Mouse (Mus musculus): ENCODE data around the gene Por.

Gene Por

GRCm38 (mm10) chr5:135701601-135702000, 31.8 kb downstream of the Por start:
- in situ Hi-C loops (cut with MboI, MseI): loop anchor here (10.0 kb wide), 1 partner anchor 1593 kb away; the partner anchor contains the start of gene Ufsp1

GRCm38 (mm10) chr5:135702190-135702589, 32.4 kb downstream of the Por start:
- in situ Hi-C loops (cut with MboI, MseI): loop anchor here (10.0 kb wide), 1 partner anchor 1593 kb away; the partner anchor contains the start of gene Ufsp1

DNA sequence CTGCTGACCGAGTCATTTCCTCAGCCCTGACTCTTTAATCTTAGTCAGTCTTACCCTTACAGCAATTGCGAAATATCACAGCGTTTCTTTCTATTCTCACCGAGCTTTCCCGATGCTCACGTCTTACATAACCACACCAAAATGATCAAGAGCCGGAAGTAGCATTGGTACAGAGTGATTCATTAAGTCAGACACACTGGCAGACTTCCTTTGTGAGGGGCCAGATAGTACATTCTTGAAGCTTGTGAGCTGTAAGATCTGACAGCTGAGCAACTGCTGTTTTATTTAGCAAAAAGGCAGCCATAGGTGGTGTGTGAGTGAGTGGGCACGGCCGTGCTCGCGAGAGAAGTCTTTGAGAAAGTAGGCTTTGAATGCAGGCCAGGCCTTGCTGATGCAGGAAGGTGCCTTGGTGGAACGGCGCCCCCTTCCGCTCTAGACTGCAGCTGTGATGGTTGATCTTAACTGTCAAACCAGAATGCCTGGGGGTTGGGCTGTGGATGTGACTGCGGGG, 32.9 kb downstream of the Por start:
- in situ Hi-C loops (cut with MboI, MseI): loop anchor here (10.0 kb wide), 1 partner anchor 1592 kb away; the partner anchor contains the start of gene Ufsp1

DNA sequence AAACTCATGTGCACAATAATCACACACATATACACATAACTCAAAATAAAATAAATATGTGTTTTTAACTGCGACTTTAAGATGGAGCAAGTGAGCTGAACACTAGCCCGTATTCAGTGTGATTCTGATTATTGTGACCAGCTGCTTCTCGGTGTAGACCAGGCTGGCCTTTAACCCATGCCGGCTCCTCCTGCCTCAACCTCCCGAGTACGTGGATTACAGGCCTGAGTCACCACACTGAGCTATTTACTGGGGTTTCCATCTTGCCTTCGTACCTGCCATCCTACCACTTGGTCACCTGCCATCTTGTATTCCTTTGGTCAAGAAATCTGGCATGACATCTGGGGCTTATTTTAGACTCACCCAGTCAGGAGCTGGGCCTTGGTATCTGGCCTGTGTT, 33.6 kb downstream of the Por start:
- in situ Hi-C loops (cut with MboI, MseI): loop anchor here (10.0 kb wide), 1 partner anchor 1591 kb away; the partner anchor contains the start of gene Ufsp1

DNA sequence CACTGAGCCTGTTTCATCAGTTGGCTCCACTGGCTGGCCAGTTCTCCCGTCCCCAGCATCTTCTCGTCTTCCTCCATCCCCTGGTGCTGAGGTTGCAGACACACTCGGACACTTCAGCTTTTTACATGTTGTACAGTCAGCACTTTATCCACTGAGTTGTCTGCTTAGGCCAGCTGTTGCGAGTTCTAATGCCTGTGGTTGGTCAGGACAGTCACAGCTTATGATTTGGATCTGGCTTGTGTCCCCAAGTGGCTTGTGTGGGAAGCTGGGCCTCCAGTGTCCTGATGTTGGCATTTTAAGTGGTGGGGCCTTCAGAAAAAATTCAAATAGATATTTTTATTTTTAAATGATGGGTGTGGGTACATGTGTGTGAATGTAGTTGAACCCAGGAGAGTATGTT, 35.5 kb downstream of the Por start:
- in situ Hi-C loops (cut with MboI, MseI): loop anchor here (10.0 kb wide), 1 partner anchor 1589 kb away; the partner anchor contains the start of gene Ufsp1

DNA sequence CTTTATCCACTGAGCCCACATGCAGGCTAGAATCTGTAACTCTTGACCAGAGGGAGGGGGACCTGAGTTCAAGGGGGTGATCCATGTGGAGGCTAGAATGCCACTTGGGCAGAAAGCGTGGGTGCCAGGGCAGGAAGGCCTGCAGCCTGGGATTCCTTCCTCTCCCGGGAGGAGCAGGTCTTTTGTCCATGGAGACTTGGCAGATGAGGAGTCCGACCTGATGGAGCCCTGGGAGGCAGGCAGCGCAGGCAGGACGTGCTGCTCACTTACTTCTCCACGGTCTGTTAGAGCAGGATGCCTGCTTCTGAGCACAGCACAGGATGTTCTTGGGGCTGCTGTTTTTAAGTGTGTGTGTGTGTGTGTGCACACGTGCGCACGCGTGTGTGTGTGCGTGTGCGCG, 37.2 kb downstream of the Por start:
- in situ Hi-C loops (cut with MboI, MseI): loop anchor here (10.0 kb wide), 1 partner anchor 1588 kb away; the partner anchor contains the start of gene Ufsp1

- in situ Hi-C loops (cut with MboI, MseI): loop anchor here (10.0 kb wide), 1 partner anchor 1587 kb away; the partner anchor contains the start of gene Ufsp1
These were observed 38.0 kb downstream of the Por start for GRCm38 (mm10) chr5:135707855-135708254.

DNA sequence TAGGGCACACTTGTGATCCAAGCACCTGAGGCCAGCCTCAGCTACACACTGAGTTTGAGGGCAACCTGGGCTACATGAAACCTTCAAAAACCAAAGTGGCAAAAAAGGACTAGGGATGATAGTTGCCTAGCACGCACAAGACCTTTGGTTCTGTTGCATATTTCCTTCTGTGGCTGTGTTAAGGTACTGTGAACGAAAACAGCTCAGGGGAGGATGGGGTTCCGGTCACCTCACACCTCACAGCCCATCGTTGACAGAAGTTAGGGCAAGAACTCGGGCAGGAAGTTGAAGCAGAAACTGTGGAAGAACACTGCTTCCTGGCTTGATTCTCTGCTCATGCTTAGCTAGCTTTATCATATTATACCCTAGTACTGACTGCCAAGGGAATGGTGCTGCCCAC, 39.9 kb downstream of the Por start:
- in situ Hi-C loops (cut with MboI, MseI): loop anchor here (10.0 kb wide), 2 partner anchors 1355 to 1585 kb away; partner anchors contain the start of gene Ufsp1

DNA sequence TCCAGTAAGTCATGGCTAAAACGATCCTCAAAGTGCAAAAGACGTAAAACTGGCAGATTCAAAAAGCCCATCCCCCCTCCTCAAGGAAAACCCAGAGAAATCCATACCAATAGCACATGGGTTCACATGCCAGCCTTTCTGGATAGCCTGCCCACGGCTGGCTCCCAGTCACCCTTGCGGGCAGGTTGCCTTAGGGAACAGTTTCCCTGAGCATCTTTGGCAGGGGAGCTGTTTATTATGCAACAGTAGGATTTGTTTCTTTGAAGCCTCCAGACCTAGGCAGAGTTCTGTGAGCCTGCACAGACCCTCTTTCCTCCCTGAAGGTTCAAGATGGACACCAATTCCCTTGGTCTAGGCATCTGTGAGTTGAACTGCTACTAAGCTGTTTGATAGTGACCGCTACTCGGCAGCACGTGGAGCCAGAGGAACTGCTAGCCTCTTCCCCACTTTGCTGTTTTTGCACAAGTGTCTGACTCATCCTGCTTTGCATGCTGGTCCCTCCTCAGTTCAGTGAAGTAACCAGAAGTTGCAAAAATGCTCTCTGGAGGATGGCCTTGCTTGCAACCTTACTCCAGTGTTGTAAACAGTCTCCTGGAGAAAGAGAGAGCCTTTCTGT, 40.9 kb downstream of the Por start:
- in situ Hi-C loops (cut with MboI, MseI): loop anchor here (10.0 kb wide), 1 partner anchor 1354 kb away; no protein-coding TSS in a partner anchor

- in situ Hi-C loops (cut with MboI, MseI): loop anchor here (10.0 kb wide), 1 partner anchor 1353 kb away; no protein-coding TSS in a partner anchor
These were observed 41.9 kb downstream of the Por start for GRCm38 (mm10) chr5:135711582-135712355.

DNA sequence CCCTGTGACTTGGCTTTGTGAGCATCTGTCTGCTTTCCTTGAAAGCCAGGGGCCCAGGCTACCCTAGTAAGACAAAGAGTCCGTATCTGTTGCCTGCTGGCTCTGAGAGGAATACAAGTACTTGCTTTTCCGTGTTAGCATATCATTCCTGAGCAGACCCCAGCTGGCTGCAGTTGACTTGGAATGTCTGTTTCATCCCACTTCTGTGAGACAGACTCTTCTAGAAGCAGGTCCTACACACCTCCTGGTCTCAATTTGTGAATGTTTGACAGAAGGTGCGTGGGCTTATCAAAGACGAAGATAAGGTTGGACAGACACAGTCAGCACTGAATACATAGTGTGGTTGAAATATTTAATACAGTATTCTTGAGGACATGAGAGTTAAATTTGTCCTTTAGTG, 43.0 kb downstream of the Por start:
- in situ Hi-C loops (cut with MboI, MseI): loop anchor here (10.0 kb wide), 1 partner anchor 1352 kb away; no protein-coding TSS in a partner anchor

DNA sequence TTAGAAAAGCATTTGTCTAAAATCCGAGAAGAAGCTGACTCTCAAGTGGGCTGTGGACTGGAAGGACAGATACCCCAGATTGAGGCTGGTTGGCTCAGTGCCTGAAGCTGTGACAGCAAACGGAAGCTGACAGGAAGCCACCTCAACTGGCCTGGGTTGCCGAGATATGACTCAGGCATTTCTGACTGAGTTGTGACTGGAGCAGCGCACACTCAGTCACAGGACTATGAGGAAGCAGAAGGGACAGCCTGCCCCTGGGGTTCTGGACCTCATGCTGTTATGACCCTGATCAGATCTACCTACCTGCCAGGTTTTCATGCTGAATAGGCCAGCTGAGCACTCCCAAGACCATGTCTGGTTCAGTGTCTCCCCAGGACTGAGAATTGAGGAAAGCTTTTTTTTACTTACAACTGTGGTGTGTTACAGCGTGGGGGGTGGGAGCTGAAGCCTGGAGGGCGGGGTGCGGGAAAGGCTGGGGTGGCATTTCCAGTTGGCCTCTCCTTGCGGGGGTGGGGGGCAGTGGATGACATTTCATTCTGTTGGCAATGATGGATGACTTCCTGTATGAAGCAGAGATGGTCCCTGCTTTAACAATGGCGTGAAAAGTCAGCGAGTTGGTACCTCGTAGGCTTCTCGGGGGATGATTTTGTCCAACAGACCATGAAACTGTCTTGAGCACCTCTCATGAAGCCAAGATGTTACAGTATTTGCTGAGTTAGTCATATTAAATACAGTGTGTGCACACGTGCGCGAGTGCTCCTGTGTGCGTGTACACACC, 43.8 kb downstream of the Por start:
- in situ Hi-C loops (cut with MboI, MseI): loop anchor here (10.0 kb wide), 1 partner anchor 1351 kb away; no protein-coding TSS in a partner anchor

DNA sequence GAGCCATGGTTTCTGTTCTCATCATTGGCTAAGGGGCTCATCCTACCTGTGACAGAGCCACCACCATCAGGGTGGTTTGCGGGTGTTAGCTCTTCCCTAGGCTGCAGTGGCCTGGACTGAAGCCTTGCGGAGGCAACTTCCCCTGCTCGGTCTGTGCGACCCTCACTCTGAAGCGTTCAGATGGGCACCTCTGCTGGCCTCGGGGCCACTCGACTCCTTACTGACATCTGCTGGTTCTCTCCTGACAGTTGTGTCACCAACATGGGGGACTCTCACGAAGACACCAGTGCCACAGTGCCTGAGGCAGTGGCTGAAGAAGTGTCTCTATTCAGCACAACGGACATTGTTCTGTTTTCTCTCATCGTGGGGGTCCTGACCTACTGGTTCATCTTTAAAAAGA, 45.8 kb downstream of the Por start:
- in situ Hi-C loops (cut with MboI, MseI): loop anchor here (10.0 kb wide), 1 partner anchor 1349 kb away; no protein-coding TSS in a partner anchor

DNA sequence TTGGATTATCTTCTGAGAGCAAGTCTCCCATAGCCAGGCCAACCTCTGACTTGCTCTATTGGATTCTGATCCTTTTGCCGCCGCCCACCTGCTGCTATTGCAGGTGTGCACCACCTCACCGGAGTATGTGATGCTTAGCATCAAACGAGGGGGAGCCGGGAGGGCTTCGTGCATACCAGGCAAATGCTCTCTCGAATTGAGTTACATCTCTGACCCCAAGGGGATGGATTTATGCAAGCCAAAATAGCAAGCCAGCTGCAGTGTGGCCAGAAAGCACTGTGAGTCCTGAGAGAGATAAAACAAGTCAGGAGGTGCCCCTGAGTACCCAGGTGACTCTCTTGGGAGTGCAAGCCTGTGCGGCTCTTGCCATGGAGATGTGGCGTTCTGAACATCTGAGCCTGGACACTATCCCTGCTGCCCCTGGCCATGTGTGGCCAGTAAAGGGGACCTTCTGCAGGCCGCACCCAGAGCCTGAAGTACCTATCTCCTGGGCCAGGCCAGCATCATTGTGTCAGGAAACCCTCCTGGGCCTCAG, 49.8 kb downstream of the Por start:
- in situ Hi-C loops (cut with MboI, MseI): loop anchor here (10.0 kb wide), 1 partner anchor 1345 kb away; no protein-coding TSS in a partner anchor

- in situ Hi-C loops (cut with MboI, MseI): no loop called here
These were observed 50.3 kb downstream of the Por start for GRCm38 (mm10) chr5:135720121-135720520.

- in situ Hi-C loops (cut with MboI, MseI): no loop called here
These were observed 51.2 kb downstream of the Por start for GRCm38 (mm10) chr5:135721076-135721475.

DNA sequence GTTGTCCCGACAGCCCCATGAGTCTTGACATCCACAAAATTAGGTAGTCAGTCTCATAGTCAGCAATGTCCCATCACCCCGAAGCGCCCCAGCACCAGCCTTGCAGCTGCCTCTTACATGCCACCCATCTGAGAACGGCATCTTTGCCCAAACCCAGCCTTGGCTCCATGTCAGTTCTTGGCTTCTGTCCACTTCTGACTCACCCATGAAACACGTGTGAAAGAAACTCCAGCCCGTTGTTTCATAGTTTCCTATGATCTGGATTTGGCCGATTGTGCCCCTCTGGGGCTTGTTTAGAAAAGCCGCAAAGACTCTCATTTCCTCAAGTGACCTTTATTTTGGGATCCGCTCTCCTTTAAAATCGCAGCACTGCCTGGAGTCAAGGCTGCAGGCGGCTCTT, 52.3 kb downstream of the Por start:
- in situ Hi-C loops (cut with MboI, MseI): no loop called here

DNA sequence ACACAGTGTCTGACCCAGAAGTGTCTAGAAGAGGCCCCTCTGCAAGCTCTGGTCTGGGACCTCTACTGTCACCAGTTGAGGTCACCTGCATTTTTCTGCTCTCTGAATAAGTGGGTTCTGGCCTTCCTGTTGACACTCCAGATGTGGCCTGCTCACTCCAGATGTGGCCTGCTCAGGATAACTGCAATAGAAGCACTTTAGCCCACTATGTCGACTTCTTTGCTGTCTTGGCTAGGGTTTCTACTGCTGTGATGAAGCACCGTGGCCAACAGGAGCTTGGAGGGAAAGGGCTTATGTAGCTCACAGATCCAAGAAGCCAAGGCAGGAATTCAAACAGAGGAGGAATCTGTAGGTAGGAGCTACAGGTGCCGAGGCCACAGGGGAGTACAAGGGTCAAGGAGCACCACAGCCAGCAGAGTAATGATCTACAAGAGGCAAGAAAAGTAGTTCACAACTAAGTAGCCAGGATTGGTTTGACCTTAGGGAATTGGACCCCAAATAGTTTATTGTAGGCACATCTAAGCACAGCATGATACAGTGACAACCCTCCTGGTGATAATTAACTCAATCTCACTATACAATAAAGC, 53.4 kb downstream of the Por start:
- in situ Hi-C loops (cut with MboI, MseI): no loop called here

DNA sequence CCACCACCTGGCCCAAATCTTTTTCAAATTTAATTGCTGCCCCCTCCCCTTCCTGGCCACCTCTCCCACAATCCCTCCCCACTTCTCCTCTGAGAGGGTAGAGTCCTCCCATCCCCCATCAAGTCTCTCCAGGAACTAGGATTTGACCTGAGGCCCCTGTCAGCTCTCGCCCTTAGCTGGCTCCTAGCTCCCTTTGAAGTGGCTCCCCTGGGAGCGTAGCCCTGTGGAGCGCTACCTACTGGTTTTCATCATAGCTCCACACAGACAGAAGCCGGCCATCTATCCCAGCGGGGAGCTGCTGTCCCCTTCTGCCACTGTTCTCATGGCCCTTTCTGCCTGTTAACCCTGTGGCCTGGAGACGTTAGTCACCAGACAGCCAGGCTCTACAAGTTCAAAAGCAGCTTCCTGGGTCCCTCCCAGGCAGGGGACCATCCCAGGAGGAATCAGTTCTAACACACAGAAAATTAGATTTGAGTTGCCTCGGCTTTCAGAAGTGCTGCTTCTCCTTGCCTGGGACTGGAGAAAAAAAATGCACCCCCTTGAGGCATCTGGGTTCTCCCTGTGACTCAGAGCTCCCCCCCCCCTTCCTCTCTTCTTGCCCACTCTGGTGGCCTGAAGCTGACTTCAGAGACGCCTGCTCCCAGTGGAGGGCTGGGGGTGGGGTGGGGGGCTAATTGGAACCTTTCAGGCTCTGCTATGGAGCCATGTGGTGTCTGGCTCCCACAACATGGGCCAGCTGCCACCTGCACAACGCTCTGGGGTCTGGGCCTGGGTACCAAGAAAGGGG, 54.9 kb downstream of the Por start:
- in situ Hi-C loops (cut with MboI, MseI): no loop called here

DNA sequence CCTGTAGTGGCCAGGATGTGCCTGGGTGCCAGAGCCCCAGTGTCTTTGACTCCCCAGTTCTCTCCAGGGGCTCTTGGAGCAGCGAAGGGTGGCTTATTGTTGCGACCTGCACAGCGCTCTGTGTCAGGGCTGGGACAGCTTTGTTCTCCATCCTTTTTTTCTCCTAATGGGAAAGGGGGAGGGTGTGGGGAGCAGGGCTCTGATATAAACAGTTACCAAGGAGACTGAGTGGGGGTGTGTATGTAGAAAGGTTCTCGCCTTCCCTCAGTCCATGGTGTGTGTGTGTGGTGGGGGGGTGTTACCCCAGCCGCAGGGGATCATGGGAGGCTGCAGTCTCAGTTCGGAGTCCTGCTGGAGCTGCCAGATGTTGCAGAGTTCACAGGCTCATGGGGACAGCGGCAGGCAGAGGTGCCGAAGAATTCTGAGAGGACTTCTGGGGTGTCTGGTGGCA, 55.6 kb downstream of the Por start:
- in situ Hi-C loops (cut with MboI, MseI): no loop called here

Measured in T-helper 1 cell (primary cell).